Mouse (Mus musculus) cerebellum, postnatal 25 days (tissue): ENCODE measurements around the gene Asl.
"Not testable (repeated sequence)": the region's sequence is repeated elsewhere in the genome, so short reads cannot be mapped to it uniquely, and the experiment has no call there.

Source experiments
- DNase-seq, 2 experiments: peaks; one replicate each; pipeline ENCODE4 v3.0.0; 2021; ENCODE audit warnings: mixed read lengths in 2 of 2

Gene Asl

DNA sequence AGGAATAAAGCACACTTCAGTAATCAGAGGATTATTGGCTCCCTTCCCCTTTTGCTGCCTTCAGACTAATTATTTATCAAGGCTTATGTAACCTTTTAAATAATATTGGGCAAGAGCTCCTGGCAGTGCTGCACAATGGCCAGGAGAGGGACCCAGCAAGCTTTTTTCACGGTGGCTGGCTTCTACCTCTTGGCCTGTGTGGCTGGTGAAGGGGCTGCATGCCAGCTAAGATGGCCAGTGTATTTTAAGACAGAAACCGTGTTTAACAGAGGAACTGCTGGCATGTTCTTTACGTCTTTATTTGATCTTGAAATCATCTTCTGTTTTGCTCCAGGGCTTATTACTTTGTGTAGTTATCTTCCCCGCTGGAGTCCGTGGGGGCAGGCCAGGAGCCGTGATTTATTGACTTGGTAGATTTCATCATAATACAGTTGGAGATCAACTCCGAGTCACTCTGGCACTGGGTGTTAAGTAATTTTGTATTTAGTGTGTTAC lies 15.2 kb upstream of the Asl start:
- DNase-seq: peak; percentile 77 to 86

DNA sequence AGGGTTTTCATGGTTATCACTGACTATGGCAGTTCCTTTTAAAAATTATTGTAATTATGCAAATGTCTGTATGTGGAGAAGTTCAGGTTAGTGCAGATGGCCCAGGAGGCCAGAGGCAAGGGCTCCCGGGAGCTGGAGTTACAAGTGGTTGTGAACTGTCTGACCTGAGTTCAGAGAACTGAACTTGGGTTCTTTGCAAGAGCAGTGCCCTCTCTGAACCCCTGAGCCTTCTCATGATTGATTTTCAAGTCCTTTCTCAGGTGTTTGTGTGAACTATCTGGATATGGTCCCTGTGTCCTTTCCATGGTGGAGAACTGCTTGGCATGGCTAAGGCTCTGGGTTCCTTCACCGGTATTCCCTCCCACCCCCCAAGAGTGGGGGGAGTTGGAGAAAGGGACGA lies 14.7 kb upstream of the Asl start:
- peak in 1 of 2 experiments; percentile 26 for DNase-seq

DNA sequence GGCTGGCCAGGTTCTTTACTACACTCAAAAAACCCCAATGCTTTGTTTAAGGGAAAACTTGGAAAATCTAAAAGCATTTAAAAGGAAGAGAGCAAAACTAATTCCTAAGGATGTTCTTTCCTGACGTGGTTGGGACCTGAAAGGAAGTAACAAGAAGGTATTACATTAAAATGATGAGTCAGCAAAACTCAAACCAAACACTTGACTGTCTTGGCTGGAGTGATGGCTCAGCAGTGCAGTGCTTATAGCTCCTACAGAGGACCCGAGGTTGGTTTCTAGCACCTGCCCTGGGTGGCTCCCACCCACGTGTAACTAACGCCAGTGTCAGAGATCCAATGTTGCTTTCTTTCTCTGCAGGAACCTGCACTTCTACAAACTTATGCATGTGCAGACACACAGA lies 12.2 kb upstream of the Asl start:
- no peak for DNase-seq

DNA sequence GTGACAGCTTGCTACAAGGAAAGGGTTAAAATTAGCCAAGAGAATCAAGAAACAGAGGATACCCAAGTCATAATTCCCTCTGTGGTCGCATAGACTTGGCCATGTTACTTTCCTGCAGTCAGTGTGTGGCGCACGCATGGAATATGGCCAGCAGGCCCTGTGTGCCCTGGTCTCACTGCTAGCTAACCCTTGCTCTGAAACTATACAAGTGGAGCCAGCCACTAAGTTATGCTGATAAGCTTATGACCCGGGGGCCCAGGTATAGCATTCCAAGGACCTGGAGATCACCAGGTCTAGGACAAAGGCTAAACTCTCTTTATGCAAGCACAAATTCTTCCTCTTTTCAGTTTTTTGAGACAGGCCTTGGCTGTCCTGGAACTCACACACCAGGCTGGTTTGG lies 11.8 kb upstream of the Asl start:
- DNase-seq: no peak

DNA sequence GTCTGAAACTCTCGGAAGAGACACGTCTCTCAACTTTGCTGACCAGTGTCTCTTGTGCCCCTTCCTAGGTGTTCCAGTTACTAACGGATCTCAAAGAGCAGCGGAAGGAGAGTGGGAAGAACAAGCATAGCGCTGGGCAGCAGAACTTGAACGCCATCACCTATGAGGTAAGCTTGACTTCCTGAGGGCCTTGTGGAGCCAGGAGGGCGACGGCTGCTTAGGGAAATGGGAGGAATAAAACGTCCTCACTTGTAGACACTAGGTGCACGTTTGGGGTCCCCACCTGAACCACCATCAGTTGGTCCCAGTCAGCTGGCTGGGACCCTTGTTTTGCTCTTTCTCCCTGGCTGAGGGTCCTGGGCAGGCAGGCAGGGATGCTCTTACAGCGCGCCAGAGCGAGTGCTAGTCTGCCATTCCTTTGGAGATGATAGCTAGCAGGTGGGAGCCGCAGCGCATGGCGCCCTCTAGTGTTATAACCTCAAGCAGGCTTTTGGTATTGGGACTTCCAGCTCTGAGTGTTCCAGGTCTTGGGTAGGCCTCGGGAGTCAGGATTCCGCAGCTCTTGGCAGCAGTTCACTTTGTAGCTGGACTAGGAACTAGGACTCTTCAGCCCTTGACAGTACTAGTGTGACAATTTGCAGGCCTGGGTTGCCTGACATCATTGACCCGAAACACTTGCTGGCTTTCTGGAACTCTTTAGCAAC lies 8.9 kb upstream of the Asl start:
- peak; percentile 67 to 77 for DNase-seq

DNA sequence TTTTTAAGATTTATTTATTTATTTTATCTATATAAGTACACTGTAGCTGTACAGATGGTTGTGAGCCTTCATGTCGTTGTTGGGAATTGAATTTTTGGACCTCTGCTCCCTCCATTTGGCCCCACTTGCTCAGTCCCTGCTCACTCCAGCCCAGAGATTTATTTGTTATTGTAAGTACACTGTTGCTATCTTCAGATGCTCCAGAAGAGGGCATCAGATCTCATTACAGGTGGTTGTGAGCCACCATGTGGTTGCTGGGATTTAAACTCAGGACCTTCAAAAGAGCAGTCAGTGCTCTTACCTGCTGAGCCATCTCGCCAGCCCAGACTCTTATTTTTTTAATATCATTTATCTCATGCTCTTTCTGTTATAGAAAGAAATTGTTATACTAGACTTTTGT lies 7.3 kb upstream of the Asl start:
- DNase-seq: not testable (repeated sequence)

DNA sequence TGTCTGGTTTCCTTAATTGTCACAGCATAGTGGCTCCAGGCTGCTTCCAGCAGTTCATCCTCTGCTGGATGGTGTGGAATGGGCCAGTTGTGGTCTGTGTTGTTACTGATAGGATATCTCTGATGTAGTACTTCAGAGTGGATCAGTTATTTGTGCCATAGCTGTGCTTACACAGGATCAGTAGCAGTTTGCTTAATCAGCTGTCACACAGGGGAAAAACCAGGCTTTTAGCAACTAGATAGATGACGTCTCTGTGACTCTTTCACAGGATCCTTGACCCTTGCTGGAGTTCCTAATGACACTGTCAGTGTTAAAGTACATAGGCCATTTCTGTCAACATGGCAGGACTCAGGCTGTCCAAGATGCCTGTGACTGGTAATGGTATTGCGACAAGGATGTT lies 4.8 kb upstream of the Asl start:
- no peak for DNase-seq

DNA sequence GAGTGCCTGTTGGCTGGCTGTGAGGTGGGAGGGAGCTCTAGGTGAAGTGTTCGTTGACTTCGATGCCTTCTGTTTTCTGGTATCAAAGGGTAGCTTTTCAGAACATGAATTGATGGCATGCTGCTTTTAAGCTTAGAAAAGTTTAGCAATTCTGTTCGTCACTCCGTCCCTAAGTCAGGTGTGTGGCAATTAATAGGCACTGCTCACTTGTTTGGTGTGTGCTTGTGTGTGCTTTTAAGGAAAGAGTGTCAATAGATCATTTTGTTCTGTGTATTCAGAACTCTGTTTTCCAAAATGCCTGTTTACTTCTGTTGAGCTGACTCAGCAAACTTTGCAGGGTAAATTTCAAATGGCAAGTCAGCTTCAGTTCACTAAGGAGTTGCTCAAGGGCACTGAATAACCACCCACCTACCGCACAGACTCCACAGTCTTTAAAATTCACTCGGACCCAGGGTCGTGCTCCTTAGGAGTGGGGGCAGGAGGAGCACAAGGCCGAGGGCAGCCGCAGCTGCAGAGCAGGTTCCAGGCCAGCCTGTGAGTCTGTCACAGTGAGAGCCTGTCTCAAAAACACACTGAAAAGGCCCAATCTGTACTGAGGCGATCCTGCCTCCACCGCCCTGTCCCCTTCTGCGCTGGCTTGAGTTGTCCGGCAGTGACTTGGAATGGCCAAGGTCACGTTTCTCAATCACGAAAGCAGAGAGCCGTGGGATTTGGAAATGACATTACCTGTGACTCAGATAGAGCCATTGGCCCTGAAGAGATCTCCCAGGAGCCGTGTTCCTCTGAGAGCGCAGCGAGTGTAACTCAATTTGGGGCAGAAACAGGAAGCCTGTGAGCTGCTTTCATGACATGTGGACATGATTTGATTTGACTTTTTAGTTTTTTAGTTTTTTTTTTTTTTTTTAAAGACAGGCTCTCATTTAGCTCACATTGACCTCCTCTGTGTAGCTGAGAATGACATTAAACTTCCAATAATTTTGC lies 2.7 kb upstream of the Asl start:
- no peak for DNase-seq

DNA sequence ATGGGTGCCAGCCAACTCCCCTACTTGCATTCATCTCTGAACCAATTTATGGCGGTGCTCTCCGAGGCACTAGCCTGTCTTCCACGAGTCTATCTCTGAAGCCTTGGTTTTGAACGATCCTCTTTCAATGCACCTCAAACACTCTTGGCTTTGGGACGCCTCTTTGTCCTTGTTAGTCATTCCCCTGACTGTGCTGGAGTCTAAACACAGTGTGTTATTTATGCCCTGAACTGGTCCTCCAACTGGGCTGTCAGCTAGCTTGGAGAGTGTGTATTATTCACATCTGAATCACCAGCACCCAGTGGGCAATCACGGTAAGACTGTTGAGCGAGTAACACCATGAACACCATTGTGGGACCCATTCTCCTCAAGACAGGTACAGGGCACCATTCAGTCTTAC lies 1.4 kb downstream of the Asl start:
- DNase-seq: no peak

DNA sequence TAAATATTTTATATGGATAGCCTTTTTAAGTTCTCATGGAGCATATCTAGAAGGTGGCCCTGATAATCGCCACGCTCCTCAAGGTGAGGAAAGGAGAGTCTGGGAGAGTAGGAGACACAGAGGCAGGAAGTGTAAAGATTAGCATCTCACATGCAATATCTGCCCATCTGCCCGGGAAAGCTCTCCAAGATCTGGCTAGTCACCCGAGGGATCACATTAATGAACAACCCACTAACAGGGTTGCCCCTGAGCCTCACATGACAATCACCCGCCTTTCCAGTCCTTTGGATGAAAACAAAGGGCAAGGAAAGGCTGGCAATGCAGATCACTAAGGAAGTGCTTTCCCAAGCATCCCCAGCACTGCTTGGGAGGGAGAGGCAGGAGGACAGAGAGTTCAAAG lies 1.9 kb downstream of the Asl start:
- DNase-seq: no peak

DNA sequence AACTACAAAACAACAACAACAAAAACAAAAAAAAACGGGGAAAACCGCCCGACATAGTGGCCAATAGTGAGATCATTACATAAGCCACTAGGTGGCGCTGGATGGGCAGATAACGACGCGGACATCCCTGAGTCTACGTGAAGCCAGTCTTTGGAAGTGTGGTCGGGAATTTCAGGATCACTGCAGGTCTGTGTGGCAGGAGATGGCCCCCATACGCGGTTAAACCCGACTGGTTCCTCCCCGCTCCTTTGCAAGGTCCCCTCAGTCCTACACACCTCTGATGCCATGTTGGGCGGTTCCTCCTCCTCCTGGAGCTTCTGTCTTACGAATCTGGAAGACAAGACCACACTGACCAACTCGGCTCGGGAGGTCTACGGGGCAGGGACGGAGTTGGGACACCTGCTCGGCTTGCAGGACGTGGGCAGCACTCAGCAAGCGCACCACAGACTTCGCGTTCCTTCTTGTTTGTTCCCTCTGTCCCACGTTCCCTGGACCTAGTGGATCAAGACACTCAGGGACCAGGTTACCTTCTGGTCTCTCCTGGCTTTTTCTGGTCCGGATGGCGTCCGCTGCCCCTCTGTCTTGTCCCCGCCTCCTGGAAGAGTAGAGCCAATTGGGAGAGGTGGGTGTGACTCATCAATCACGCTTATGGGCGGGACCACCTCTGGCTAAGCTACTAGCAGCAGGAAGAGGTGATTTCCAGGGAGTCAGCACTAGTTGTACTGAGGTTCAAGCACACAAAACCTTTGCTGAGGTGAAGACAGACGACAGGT lies 5.1 kb downstream of the Asl start:
- DNase-seq: peak; percentile 77 to 83

DNA sequence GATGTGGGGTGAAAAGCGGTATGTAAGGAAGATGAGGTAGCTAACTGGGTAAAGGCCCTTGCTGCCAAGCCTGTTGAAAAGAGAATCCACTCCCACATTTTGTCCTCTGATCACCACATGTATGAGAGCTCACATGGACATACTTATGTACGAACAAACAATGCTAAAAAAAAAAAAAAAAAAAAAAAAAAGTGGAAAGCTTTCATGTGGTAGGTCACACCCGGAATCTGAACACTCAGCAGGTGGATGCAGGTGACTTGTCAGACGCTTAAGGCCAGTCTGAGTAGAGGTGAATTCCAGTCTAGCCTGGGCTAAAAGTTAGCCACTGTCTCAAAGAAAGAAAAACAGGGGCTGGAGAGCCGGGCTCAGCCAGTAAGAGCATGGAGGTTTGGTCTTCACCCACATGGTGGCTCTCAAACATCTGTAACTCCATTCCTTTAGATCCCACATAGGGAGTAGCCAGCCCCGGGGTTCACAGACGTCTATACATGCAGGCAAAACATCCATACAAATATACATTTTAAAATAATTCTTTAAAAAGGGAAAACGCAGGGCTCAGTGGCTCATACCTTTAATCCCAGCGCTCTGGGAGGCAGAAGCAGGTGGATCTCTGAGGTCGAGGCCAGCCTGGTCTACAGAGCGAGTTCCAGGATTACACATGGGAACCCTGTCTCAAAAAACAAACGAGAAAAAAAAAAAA lies 5.8 kb downstream of the Asl start:
- DNase-seq: peak in 1 of 2 experiments; percentile 13

DNA sequence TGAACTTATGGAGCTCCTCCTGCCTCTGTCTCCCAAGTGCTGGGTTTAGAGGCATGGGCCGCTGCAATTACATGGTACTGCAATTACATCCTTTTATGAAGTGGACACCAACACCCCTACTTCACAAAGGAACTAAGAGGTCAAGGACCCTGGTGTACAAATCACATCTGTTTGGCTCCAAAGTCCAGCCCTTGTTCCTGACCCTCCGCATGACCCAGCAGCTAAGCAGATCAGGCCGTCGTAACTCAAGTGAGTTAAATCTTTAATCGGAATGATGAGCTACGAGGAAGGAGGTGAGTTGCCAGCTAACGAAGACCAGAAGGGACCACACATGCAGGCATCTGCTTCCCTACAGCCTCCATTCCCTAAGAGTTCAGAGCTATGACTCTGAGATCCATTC lies 6.7 kb downstream of the Asl start:
- DNase-seq: no peak

DNA sequence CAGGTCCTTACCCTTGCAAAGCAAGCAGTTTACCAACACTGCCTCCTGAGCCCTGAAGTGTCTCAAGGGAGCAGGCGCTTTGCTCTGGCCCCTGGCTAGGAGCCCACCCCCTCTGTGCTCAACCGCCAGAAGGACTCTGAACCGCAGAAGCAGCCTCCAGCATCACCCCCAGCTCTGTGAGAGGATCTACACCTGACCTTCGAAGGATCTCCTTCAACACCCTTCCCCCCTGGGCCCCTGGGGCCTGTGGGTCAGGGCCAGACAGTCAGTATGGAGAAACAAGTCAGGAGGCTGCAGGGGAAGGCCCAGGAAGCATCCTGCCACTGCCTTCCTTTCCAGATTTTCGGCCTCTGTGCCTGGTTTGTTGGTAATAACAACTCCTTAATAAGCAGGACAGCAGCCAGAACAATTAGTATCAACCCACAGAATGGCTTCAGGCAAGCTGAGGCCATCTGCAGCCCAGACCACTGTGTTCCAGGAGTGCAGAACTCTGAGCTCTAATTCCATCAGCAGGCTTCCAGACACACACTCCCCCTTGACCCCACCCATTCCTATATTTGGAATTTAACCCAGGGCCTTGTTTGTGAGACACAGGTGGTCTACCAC lies 7.6 kb downstream of the Asl start:
- DNase-seq: peak in 1 of 2 experiments; percentile 34

DNA sequence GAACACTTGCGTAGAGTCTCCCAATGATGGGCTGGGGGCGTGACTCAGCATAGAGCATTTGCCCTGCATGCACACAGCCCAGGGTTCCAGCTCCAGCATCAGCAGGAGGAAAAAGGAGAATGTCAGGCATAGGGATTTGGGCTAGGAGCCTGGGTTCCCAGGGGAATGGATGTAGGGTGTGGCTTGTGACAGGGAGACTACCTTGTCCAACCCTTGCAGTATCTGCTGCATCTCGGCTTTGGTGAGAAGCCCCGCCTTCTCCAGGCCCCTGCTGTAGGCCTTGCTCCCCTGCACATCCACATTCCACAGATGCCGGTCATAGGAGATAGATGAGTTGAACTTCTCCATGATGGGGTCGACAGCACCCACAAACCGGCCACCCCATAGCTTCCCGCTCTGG lies 9.6 kb downstream of the Asl start:
- no peak for DNase-seq

DNA sequence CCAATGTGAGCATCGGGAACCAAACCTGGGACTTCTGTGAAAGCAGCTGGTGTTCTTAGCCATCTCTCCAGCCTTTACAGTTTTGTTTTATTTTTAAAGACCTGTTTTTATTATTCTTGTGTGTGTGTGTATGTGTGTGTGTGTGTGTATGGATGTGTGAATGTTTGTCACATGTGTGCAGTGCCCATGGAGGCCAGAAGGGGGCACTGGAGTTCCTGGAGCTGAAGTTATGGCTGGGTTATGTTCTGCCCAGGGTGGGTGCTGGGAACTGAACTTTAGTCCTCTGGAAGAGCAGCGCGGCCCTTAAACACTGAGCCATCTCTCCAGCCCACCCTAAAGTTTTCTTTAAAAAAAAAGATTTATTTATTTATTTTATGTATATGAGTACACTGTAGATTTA lies 13.9 kb downstream of the Asl start:
- DNase-seq: no peak

DNA sequence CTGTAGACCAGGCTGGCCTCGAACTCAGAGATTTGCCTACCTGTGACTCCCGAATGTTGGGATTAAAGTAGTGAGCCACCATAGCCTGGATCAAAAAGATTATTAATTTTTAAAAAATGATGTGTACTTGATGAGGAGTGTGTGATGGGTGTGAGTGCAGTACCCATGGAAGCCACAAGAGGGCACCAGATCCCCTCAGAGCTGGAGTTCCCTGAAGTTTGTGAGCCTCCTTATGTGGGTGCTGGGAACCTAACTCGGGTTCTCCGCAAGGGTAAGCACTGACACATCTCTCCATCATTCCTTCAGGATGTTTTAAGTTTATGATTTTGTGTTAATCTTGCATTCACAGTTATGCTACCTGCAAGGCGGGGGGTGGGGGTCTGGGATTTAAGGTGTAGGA lies 18.1 kb downstream of the Asl start:
- DNase-seq: no peak

DNA sequence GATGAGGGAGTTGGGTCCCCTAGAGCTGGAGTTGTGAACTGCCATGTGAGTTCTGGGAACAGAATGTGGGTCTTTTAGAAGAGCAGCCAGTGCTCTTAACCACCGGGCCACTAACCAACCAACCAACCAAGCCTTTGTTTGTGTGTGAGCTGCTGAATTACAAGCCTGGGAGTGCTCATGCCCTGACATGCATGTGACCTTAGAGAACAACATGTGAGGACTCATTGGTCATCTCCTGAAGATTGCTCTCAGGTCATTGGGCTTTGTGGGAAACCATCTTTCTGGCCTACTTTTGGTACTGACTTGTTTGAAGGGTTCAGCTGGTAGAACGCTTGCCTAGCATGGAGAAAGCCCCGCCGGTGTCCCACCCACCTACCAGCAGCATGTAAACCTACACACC lies 19.3 kb downstream of the Asl start:
- no peak for DNase-seq

DNA sequence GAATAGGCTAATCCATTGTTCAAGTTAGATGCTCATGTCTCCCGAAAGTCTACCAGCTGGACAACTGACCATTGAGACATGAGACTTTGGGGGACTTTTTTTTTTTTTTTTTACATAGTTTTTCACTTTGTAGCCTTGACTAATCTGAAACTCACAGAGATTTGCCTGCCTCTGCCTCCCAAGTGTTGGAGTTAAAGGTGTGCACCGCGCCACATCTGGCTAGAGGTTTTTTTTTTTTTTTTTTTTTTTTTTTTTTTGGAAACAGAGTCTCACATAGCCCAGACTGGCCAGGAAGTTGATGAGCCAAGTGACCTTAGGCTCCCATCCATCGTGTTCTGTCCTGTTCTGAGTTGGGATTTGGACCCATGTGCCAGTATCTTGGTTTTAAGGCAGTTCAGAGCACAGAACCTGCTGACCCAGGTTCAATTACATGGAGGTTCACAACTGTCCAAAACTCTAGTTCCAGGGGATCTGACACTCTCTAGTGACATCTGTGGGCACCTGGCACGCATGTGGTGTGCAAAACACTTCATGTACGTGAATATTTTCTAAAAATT lies 20.9 kb downstream of the Asl start:
- no peak for DNase-seq

DNA sequence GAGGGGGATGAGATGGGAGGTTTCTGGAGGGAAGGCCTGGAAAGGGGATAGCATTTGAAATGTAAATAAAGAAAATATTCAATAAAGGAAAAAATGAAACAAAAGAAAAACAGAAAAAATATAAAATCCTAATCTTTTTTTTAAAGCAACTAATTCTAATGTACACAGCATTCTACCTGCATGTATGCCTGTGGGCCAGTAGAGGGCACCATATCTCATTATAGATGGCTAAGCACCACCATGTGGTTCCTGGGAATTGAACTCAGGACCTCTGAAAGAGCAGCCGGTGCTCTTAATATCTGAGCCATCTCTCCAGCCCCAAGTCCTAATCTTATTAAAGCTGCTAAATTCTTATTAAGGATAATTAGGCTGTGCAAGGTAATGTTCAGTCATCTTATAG lies 21.7 kb downstream of the Asl start:
- DNase-seq: no peak

DNA sequence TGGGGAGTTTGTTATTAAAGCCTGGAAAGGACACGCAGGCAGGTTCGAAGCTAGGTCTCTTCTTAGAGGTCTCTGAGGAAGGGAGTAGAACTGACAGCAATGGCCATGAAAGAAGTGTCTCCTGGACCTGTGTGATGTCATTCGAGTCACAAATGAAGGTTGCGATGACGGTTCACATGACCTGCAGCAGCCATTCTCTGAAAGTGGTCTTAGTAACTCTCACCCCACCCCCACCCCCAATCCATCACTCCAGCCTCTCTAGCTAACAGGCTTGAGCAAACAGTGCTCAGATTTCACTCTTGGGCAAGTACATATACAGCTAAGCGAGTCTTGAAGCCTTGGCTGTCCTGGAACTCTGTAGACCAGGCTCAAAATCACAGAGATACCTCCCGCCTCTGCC lies 25.8 kb downstream of the Asl start:
- DNase-seq: no peak
